Comparison of ENCODE assay signal across 22 mouse cellular contexts in genomic region chr12:54044606-54045334, GRCm38 (mm10).
DNase-seq lines count a peak whose midpoint lies in the region; ATAC-seq and TF ChIP-seq lines count a peak whose summit lies in the region.
"Had no signal": no experiment of that assay in that cellular context is flagged by ENCODE, and none has a peak within 500 bp of the region (broad histone marks: within the 10 kb centered on the region; RNA-seq: fewer than 3 reads in every experiment).

No protein-coding gene starts in this region.

- no peak for DNase-seq in hindbrain, postnatal 0 days (ENCODE audit: low spot score)
- DNase-seq in midbrain, embryonic 14.5 days = peak; percentile 44
- DNase-seq in NIH3T3 (ENCODE audit: low read depth) = peak; percentile 22
- DNase-seq in cerebellum, postnatal 14 days = no peak
- DNase-seq: cerebellum, postnatal 10 days; embryo, embryonic 11 days; layer of hippocampus, postnatal 36 days; liver; lung, adult 18-20 months; right cerebral cortex, postnatal 14 days; thymus, adult 2 months had no signal

- H3K27me3 ChIP-seq in hindbrain, postnatal 0 days (ENCODE audit: insufficient read depth, low read length) = no peaks in the 10 kb centered on the region
- no peaks in the 10 kb centered on the region for H3K27me3 ChIP-seq in hindbrain, embryonic 16.5 days (replicated peaks; ENCODE audit: control insufficient read depth, insufficient read depth, low read length)
- no peaks in the 10 kb centered on the region for H3K27me3 ChIP-seq in midbrain, embryonic 14.5 days (ENCODE audit: control insufficient read depth, insufficient read depth, low read length)
- H3K27me3 ChIP-seq in midbrain, embryonic 16.5 days (ENCODE audit: control insufficient read depth, insufficient read depth, low read depth, low read length) = no peaks in the 10 kb centered on the region
- no peaks in the 10 kb centered on the region for H3K27me3 ChIP-seq in liver, embryonic 12.5 days (replicated peaks)
- H3K27me3 ChIP-seq: embryonic facial prominence, embryonic 15.5 days; forebrain, embryonic 12.5 days; heart, embryonic 12.5 days; hindbrain, embryonic 15.5 days; midbrain, embryonic 15.5 days; stomach, embryonic 15.5 days had no signal

- 52% methylated on average over 15 of the region's 15 CpGs for WGBS in hindbrain, postnatal 0 days
- WGBS in hindbrain, embryonic 16.5 days = 42% methylated on average over 15 of the region's 15 CpGs
- WGBS in midbrain, embryonic 14.5 days = 46% methylated on average over 15 of the region's 15 CpGs
- 49% methylated on average over 15 of the region's 15 CpGs for WGBS in midbrain, embryonic 16.5 days
- 66% methylated on average over 15 of the region's 15 CpGs for WGBS in liver, embryonic 12.5 days (ENCODE audit: insufficient replicate concordance)

- no peak overlapping the region for H3K4me3 ChIP-seq in hindbrain, postnatal 0 days (ENCODE audit: low read length)
- no peak overlapping the region for H3K4me3 ChIP-seq in hindbrain, embryonic 16.5 days (ENCODE audit: low read length)
- H3K4me3 ChIP-seq in midbrain, embryonic 14.5 days (replicated peaks; ENCODE audit: low read depth, low read length) = no peak overlapping the region
- H3K4me3 ChIP-seq in midbrain, embryonic 16.5 days (ENCODE audit: low read depth, low read length) = no peak overlapping the region
- no peak overlapping the region for H3K4me3 ChIP-seq in liver, embryonic 12.5 days
- H3K4me3 ChIP-seq: embryonic facial prominence, embryonic 15.5 days; forebrain, embryonic 12.5 days; heart, embryonic 12.5 days; hindbrain, embryonic 15.5 days; midbrain, embryonic 15.5 days; stomach, embryonic 15.5 days had no signal

- peaks cover 4% of the 10 kb centered on the region; the same call in 1 of the 2 replicates for H3K4me1 ChIP-seq in hindbrain, postnatal 0 days (ENCODE audit: insufficient read depth, low read length)
- H3K4me1 ChIP-seq in hindbrain, embryonic 16.5 days (ENCODE audit: control insufficient read depth, insufficient read depth, low read depth, low read length) = peaks cover 2% of the 10 kb centered on the region; the same call in 1 of the 2 replicates
- H3K4me1 ChIP-seq in midbrain, embryonic 14.5 days (ENCODE audit: control insufficient read depth, insufficient read depth, low read length) = peaks cover 22% of the 10 kb centered on the region
- peaks cover 14% of the 10 kb centered on the region for H3K4me1 ChIP-seq in midbrain, embryonic 16.5 days (ENCODE audit: control insufficient read depth, insufficient read depth, low read length)
- H3K4me1 ChIP-seq in liver, embryonic 12.5 days = no peaks in the 10 kb centered on the region
- H3K4me1 ChIP-seq: embryonic facial prominence, embryonic 15.5 days; heart, embryonic 12.5 days; stomach, embryonic 15.5 days had no signal

- no peak overlapping the region for H3K4me2 ChIP-seq in hindbrain, postnatal 0 days (ENCODE audit: low read depth, low read length)
- no peak overlapping the region for H3K4me2 ChIP-seq in hindbrain, embryonic 16.5 days (ENCODE audit: low read length)
- no peak overlapping the region for H3K4me2 ChIP-seq in midbrain, embryonic 14.5 days (ENCODE audit: low read length)
- H3K4me2 ChIP-seq in midbrain, embryonic 16.5 days (ENCODE audit: low read length) = no peak overlapping the region
- no peak overlapping the region for H3K4me2 ChIP-seq in liver, embryonic 12.5 days
- H3K4me2 ChIP-seq: embryonic facial prominence, embryonic 15.5 days; forebrain, embryonic 12.5 days; heart, embryonic 12.5 days; hindbrain, embryonic 15.5 days; midbrain, embryonic 15.5 days; stomach, embryonic 15.5 days had no signal

- no peak for ATAC-seq in hindbrain, postnatal 0 days
- ATAC-seq in hindbrain, embryonic 16.5 days = no peak
- no peak for ATAC-seq in midbrain, embryonic 14.5 days (ENCODE audit: low FRiP score, low TSS enrichment)
- no peak for ATAC-seq in midbrain, embryonic 16.5 days
- ATAC-seq in liver, embryonic 12.5 days = no peak
- ATAC-seq: CD4-positive, CD25-positive, alpha-beta regulatory T cell, adult 4 months; midbrain, embryonic 15.5 days had no signal

- no peaks in the 10 kb centered on the region for H3K36me3 ChIP-seq in hindbrain, postnatal 0 days (ENCODE audit: insufficient read depth, low read length)
- no peaks in the 10 kb centered on the region for H3K36me3 ChIP-seq in hindbrain, embryonic 16.5 days (ENCODE audit: control insufficient read depth, insufficient read depth, low read length)
- H3K36me3 ChIP-seq in midbrain, embryonic 14.5 days (ENCODE audit: control insufficient read depth, insufficient read depth, low read length) = no peaks in the 10 kb centered on the region
- no peaks in the 10 kb centered on the region for H3K36me3 ChIP-seq in midbrain, embryonic 16.5 days (ENCODE audit: control insufficient read depth, insufficient read depth, low read length)
- no peaks in the 10 kb centered on the region for H3K36me3 ChIP-seq in liver, embryonic 12.5 days
- H3K36me3 ChIP-seq: embryonic facial prominence, embryonic 15.5 days; forebrain, embryonic 12.5 days; heart, embryonic 12.5 days; hindbrain, embryonic 15.5 days; midbrain, embryonic 15.5 days; stomach, embryonic 15.5 days had no signal

- 0 out of 2 replicates have a peak overlapping the region, but pooled peaks have one; percentile 11 for H3K27ac ChIP-seq in hindbrain, postnatal 0 days
- no peak overlapping the region for H3K27ac ChIP-seq in hindbrain, embryonic 16.5 days (ENCODE audit: low read depth, low read length)
- H3K27ac ChIP-seq in midbrain, embryonic 14.5 days (replicated peaks; ENCODE audit: low read depth, low read length) = no peak overlapping the region
- H3K27ac ChIP-seq in midbrain, embryonic 16.5 days (ENCODE audit: low read length) = no peak overlapping the region
- H3K27ac ChIP-seq in liver, embryonic 12.5 days = no peak overlapping the region
- H3K27ac ChIP-seq: embryonic facial prominence, embryonic 15.5 days; forebrain, embryonic 12.5 days; hindbrain, embryonic 15.5 days; macrophage; midbrain, embryonic 15.5 days; stomach, embryonic 15.5 days had no signal

- no peak for TF ChIP-seq CTCF in hindbrain, postnatal 0 days (IDR thresholded peaks at IDR 0.05; ENCODE audit: low read depth)

- H3K9ac ChIP-seq in hindbrain, postnatal 0 days (replicated peaks; ENCODE audit: low read length) = no peak overlapping the region
- no peak overlapping the region for H3K9ac ChIP-seq in hindbrain, embryonic 16.5 days (ENCODE audit: low read depth, low read length)
- H3K9ac ChIP-seq in midbrain, embryonic 14.5 days (replicated peaks; ENCODE audit: low read length) = no peak overlapping the region
- no peak overlapping the region for H3K9ac ChIP-seq in midbrain, embryonic 16.5 days (ENCODE audit: low read depth, low read length)
- no peak overlapping the region for H3K9ac ChIP-seq in liver, embryonic 12.5 days
- H3K9ac ChIP-seq: embryonic facial prominence, embryonic 15.5 days; forebrain, embryonic 12.5 days; heart, embryonic 12.5 days; hindbrain, embryonic 15.5 days; midbrain, embryonic 15.5 days; stomach, embryonic 15.5 days had no signal

- no peaks in the 10 kb centered on the region for H3K9me3 ChIP-seq in hindbrain, postnatal 0 days (ENCODE audit: low read length)
- H3K9me3 ChIP-seq in hindbrain, embryonic 16.5 days (ENCODE audit: control insufficient read depth, low read length) = no peaks in the 10 kb centered on the region
- H3K9me3 ChIP-seq in midbrain, embryonic 14.5 days (ENCODE audit: control insufficient read depth, low read length) = no peaks in the 10 kb centered on the region
- H3K9me3 ChIP-seq in midbrain, embryonic 16.5 days (replicated peaks; ENCODE audit: control insufficient read depth, low read length, poor library complexity, severe bottlenecking) = no peaks in the 10 kb centered on the region
- H3K9me3 ChIP-seq in liver, embryonic 12.5 days (replicated peaks) = no peaks in the 10 kb centered on the region
- H3K9me3 ChIP-seq: embryonic facial prominence, embryonic 15.5 days; forebrain, embryonic 12.5 days; heart, embryonic 12.5 days; hindbrain, embryonic 15.5 days; midbrain, embryonic 15.5 days; stomach, embryonic 15.5 days had no signal

Comparison
In these comparisons a context has a peak if more than half of its experiments do, and no peak if none do; other contexts are left out.
1. DNase-seq: peak in midbrain, embryonic 14.5 days (single experiment) and NIH3T3 (single experiment); none in hindbrain, postnatal 0 days (single experiment) and cerebellum, postnatal 14 days (0 of 2).